Mouse (Mus musculus): ENCODE results near the gene Pramel7. TPM values are rescaled to one million over a fixed set of nuclear protein-coding genes. Genes with fewer than 3 reads are reported as not detected.
"Not testable (repeated sequence)": the region's sequence is repeated elsewhere in the genome, so short reads cannot be mapped to it uniquely, and the experiment has no call there.

Gene Pramel7
- total RNA-seq (2021), result not detected
- long read RNA-seq, experiment 1, result 0 reads
- long read RNA-seq, experiment 2, result 0 reads

- not testable (repeated sequence) for DNase-seq (ENCODE audit: low spot score in 2 of 2)
Observed at GRCm38 (mm10) chr2:87496993-87497392, at the start of gene Pramel7. Pramel7 (minus strand) TSS chr2:87497093.

GRCm38 (mm10) chr2:87545442-87545841 is 48.5 kb upstream of the Pramel7 start, which contains the start of gene Olfr1128:
Olfr1128 (minus strand) TSS chr2:87545542.
- no peak for DNase-seq (ENCODE audit: low spot score in 2 of 2)

- DNase-seq (ENCODE audit: low spot score in 2 of 2), result no peak
Observed at GRCm38 (mm10) chr2:87534826-87535225, 37.9 kb upstream of the Pramel7 start.

GRCm38 (mm10) chr2:87531496-87531895 is 34.6 kb upstream of the Pramel7 start, which contains the start of gene Olfr153:
Olfr153 (plus strand) TSS chr2:87531796.
- DNase-seq (ENCODE audit: low spot score in 2 of 2), result no peak

GRCm38 (mm10) chr2:87525899-87526616 is 29.2 kb upstream of the Pramel7 start:
- not testable (repeated sequence) for DNase-seq (ENCODE audit: low spot score in 2 of 2)

GRCm38 (mm10) chr2:87520651-87521050 is 23.8 kb upstream of the Pramel7 start:
- no peak for DNase-seq (ENCODE audit: low spot score in 2 of 2)

GRCm38 (mm10) chr2:87516581-87516980 is 19.7 kb upstream of the Pramel7 start:
- DNase-seq (ENCODE audit: low spot score in 2 of 2), result no peak

- DNase-seq (ENCODE audit: low spot score in 2 of 2), result no peak
Observed at GRCm38 (mm10) chr2:87515457-87516060, 18.7 kb upstream of the Pramel7 start.

- DNase-seq (ENCODE audit: low spot score in 2 of 2), result no peak
Observed at GRCm38 (mm10) chr2:87515046-87515445, 18.2 kb upstream of the Pramel7 start.

- no peak for DNase-seq (ENCODE audit: low spot score in 2 of 2)
Observed at GRCm38 (mm10) chr2:87506265-87506664, 9.4 kb upstream of the Pramel7 start, which contains the start of gene Pramel6. Pramel6 (plus strand) TSS chr2:87506565.

- DNase-seq (ENCODE audit: low spot score in 2 of 2), result no peak
Observed at GRCm38 (mm10) chr2:87482276-87482675, 14.6 kb downstream of the Pramel7 start.

GRCm38 (mm10) chr2:87481158-87481557 is 15.7 kb downstream of the Pramel7 start:
- DNase-seq (ENCODE audit: low spot score in 2 of 2), result no peak

- DNase-seq (ENCODE audit: low spot score in 2 of 2), result no peak
Observed at GRCm38 (mm10) chr2:87480207-87480606, 16.7 kb downstream of the Pramel7 start.

GRCm38 (mm10) chr2:87461769-87462168 is 35.1 kb downstream of the Pramel7 start:
- DNase-seq (ENCODE audit: low spot score in 2 of 2), result no peak

GRCm38 (mm10) chr2:87453662-87454061 is 43.2 kb downstream of the Pramel7 start, which contains the start of gene Olfr1126:
Olfr1126 (plus strand) TSS chr2:87453962.
- DNase-seq (ENCODE audit: low spot score in 2 of 2), result no peak

Other genes starting within 250 kb of the Pramel7 start
- gene Olfr1115, start 249.1 kb downstream of the Pramel7 start, total RNA-seq (2021), result not detected
- not detected for gene Olfr1116, start 229.6 kb downstream of the Pramel7 start, total RNA-seq (2021)
- not detected for gene Olfr1118, start 189.5 kb downstream of the Pramel7 start, total RNA-seq (2021)
- not detected for gene Olfr1120, start 142.3 kb downstream of the Pramel7 start, total RNA-seq (2021)
- gene Olfr1121, start 127.2 kb downstream of the Pramel7 start, total RNA-seq (2021), result not detected
- gene Olfr1122, start 111.2 kb downstream of the Pramel7 start, total RNA-seq (2021), result under 1 TPM in 1 of 2 experiments, not detected in 1; 0.06 TPM
- not detected for gene Olfr1123, start 80.5 kb downstream of the Pramel7 start, total RNA-seq (2021)
- gene Olfr1124, start 66.8 kb downstream of the Pramel7 start, total RNA-seq (2021), result not detected
- gene Olfr1126, start 43.1 kb downstream of the Pramel7 start, total RNA-seq (2021), result not detected
- gene Pramel6, start 9.5 kb upstream of the Pramel7 start, total RNA-seq (2021), result not detected
- not detected for gene Olfr153, start 34.7 kb upstream of the Pramel7 start, total RNA-seq (2021)
- not detected for gene Olfr1128, start 48.4 kb upstream of the Pramel7 start, total RNA-seq (2021)
- not detected for gene Olfr1129, start 76.8 kb upstream of the Pramel7 start, total RNA-seq (2021)
- gene Olfr1130, start 109.1 kb upstream of the Pramel7 start, total RNA-seq (2021), result not detected
- not detected for gene Olfr1131, start 130.0 kb upstream of the Pramel7 start, total RNA-seq (2021)
- gene Olfr1132, start 140.4 kb upstream of the Pramel7 start, total RNA-seq (2021), result not detected
- not detected for gene Olfr1133, start 150.3 kb upstream of the Pramel7 start, total RNA-seq (2021)
- not detected for gene Olfr1134, start 161.4 kb upstream of the Pramel7 start, total RNA-seq (2021)
- not detected for gene Olfr1135, start 176.6 kb upstream of the Pramel7 start, total RNA-seq (2021)
- not detected for gene Olfr1136, start 196.9 kb upstream of the Pramel7 start, total RNA-seq (2021)
- gene Olfr1137, start 216.1 kb upstream of the Pramel7 start, total RNA-seq (2021), result not detected
- not detected for gene Olfr1138, start 242.9 kb upstream of the Pramel7 start, total RNA-seq (2021)
- not detected for gene Olfr1140, start 246.7 kb upstream of the Pramel7 start, total RNA-seq (2021)